Mouse (Mus musculus) ES-E14 (cell line): ENCODE measurements at regions not wholly inside any gene's neighbourhood (a gene's known extent, or its start where the extent isn't known, plus 50 kb on each side); places are given as distances from the start of the nearest gene placed in this dataset.
A peak's percentile ranks its signal among the peaks of the same experiment; 100 is the strongest.

Experiments used
- DNase-seq: peaks from one replicate; pipeline ENCODE4 v3.0.0-alpha.2; 2013; ENCODE audit warnings: low read depth, low spot score
- H3K27ac ChIP-seq: 2 replicates; pipeline ENCODE4 v1.5.1; 2012; ENCODE audit warnings: low read depth, mild to moderate bottlenecking, low read length, moderate library complexity, mixed read lengths; ENCODE audit not compliant: poor library complexity, insufficient read depth, severe bottlenecking
- H3K36me3 ChIP-seq: 2 replicates; pipeline ENCODE4 v1.6.1; 2012; ENCODE audit warnings: mild to moderate bottlenecking, low read length, moderate library complexity, mixed read lengths; ENCODE audit not compliant: control insufficient read depth, poor library complexity, insufficient read depth, severe bottlenecking
- H3K4me1 ChIP-seq, 2 experiments: fragments of 150-350 bp in 1 of 2; sonication (generic) in 1 of 2; 2 replicates each; pipeline ENCODE4 v1.6.1; 2012; ENCODE audit warnings: low read length in 2 of 2, mild to moderate bottlenecking in 1 of 2, mixed read lengths in 1 of 2; ENCODE audit not compliant: control insufficient read depth in 2 of 2, insufficient read depth in 2 of 2, poor library complexity in 1 of 2
- H3K4me3 ChIP-seq, 2 experiments: fragments of 150-350 bp in 1 of 2; sonication (generic) in 1 of 2; 2 replicates each; pipeline ENCODE4 v1.5.1; 2012; ENCODE audit warnings: low read length in 2 of 2, low read depth in 1 of 2, mild to moderate bottlenecking in 1 of 2, mixed read lengths in 1 of 2; ENCODE audit not compliant: insufficient read depth in 1 of 2, poor library complexity in 1 of 2, severe bottlenecking in 1 of 2
- H3K9ac ChIP-seq: 2 replicates; pipeline ENCODE4 v1.6.1; 2012; ENCODE audit warnings: low read depth, mild to moderate bottlenecking, low read length, mixed read lengths; ENCODE audit not compliant: poor library complexity, insufficient read depth, severe bottlenecking
- H3K9me3 ChIP-seq: fragments of 150-350 bp; sonication (generic); 2 replicates; pipeline ENCODE4 v1.6.1; 2012; ENCODE audit warnings: low read depth, mild to moderate bottlenecking, low read length; ENCODE audit not compliant: control insufficient read depth, insufficient read depth
- CHD2 ChIP-seq: IDR thresholded peaks from 2 replicates; pipeline ENCODE4 v1.6.1; 2014; ENCODE audit warnings: mild to moderate bottlenecking, low read depth, low read length, inconsistent platforms
- HCFC1 ChIP-seq: IDR thresholded peaks from 2 replicates; pipeline ENCODE4 v1.6.1; 2012; ENCODE audit warnings: low read length, inconsistent platforms, borderline replicate concordance; ENCODE audit not compliant: insufficient read depth
- MAFK ChIP-seq: IDR thresholded peaks from 2 replicates; pipeline ENCODE4 v1.6.1; 2014; ENCODE audit warnings: mild to moderate bottlenecking, low read depth, low read length, inconsistent platforms; ENCODE audit not compliant: insufficient read depth
- ZC3H11A ChIP-seq: IDR thresholded peaks from 2 replicates; pipeline ENCODE4 v1.6.1; 2012; ENCODE audit warnings: low read depth, mild to moderate bottlenecking, inconsistent platforms, low read length, borderline replicate concordance
- ZNF384 ChIP-seq: IDR thresholded peaks from 2 replicates; pipeline ENCODE4 v1.6.1; 2012; ENCODE audit warnings: low read depth, low read length, inconsistent platforms
- in situ Hi-C, 2 experiments: fragments of 600-800 bp; cut with MboI; formaldehyde crosslinking; loops; one replicate each; pipeline ENCODE4 v1.15.1; 2025; ENCODE audit warnings: low sequenced_read_pairs in 2 of 2, inconsistent platforms in 1 of 2; ENCODE audit not compliant: unreplicated experiment in 2 of 2

DNA sequence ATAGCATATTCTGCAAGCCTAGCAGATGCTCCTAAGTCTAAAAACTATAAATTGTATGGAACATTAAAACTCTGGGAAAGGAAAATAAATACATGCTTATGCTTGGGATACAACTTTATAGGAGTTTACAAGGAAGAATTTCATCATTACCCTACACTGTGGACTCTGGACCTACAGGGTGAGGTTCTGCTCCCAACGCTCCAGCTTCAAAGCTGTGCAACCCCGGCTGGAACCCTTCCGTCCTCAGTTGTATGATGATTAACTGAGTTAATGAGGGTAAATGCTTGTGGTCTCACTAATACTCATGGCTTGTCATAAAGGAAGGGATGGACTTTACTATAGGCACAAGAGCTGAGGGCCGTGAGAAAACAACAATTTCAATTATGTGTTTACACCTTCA, 76.6 kb upstream of the Cited2 start:
- no peaks in the 10 kb centered on the region for H3K9me3 ChIP-seq
- H3K27ac ChIP-seq: no peak overlapping the region
- DNase-seq: no peak
- no peak overlapping the region for H3K9ac ChIP-seq
- H3K4me1 ChIP-seq: peaks cover 0 to 5% of the 10 kb centered on the region in 2 experiments; a peak in 1 of 4 replicates
- H3K4me3 ChIP-seq: no peak overlapping the region
- in situ Hi-C loops: no loop called here
- H3K36me3 ChIP-seq: no peaks in the 10 kb centered on the region
- TF ChIP-seq MAFK: no peak
- no peak for TF ChIP-seq ZC3H11A
- no peak for TF ChIP-seq ZNF384
- TF ChIP-seq HCFC1: no peak
- TF ChIP-seq CHD2: no peak

DNA sequence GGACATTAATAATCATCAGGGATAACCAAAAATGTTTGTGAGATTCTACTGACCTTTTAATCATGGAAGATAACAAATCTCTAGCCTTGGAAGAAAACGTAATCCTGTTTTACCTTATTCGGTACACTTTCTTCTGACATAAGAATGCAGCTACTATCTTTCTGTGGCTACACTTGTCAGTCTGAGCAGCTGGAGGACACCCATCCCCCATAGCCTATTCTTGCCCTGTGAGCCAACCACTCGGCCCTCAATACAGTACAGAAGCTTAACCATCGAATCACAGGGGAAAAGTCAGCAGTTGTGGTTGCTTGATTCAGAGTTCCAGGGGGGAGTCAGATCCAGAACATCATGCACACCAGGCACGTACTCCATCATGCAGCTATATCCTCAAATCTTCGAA, 74.9 kb upstream of the Cited2 start:
- Histone ChIP-seq H3K9ac (no peak overlapping the region), H3K4me1 (peaks cover 0 to 5% of the 10 kb centered on the region in 2 experiments; a peak in 1 of 4 replicates), H3K4me3 (no peak overlapping the region), H3K27ac (no peak overlapping the region), H3K9me3 (no peaks in the 10 kb centered on the region), H3K36me3 (no peaks in the 10 kb centered on the region)
- no peak for TF ChIP-seq ZC3H11A
- no peak for TF ChIP-seq HCFC1
- TF ChIP-seq ZNF384: no peak
- no peak for TF ChIP-seq CHD2
- TF ChIP-seq MAFK: no peak
- in situ Hi-C loops: no loop called here
- DNase-seq: no peak

DNA sequence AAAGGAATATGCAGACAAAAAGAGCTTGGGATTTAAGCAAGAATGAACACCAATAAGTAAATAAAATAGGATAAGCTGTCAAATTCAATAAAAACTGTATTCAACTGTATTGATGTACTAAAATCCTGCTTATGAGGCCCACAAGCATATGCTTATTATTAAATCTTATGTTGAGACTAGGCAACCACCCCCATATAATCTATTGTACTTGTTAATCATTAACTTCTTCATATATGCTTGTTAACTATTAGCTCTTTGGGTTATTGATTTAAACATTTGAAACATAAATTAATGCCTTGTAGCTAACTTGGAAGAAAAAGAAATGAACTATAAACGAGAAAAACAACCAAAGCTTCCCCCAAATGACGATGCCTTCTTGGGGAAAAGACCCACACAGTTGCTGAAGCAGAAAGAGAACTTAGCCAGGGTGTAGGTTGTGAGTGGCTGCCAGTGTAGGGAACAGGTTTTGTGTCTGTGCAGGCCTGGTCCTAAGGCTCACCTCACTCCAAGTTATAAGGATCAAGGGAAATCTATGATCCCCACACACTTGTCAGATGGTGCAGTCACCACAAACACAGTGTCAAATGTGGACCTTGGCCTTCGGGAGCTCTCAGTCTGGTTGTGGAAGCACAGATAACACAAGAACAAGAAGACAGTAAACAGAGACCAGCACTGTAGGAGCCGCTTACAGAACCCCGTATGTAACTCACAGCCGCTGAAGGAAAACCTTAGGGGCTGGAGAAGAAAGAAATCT, 71.8 kb upstream of the Cited2 start:
- in situ Hi-C loops: no loop called here

DNA sequence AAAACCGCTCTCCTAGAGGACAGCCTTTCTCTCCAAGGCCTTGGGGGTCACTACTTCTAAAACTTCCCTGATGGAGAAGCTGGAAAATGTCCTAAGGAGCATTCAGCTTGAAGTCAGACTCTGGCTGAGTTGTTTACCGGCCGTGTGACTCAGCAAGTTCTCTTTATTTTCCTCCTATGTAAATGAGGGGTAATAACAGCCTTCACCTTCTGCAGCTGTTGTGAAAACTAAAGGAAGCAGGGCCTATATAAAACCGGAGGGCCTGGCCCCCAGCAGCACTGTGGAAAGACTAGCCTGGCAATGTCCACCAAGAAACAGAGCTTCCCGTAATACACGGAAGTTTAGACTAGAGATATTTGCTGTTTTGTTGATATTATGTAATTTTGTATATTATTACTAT, 69.7 kb upstream of the Cited2 start:
- DNase-seq: no peak
- Histone ChIP-seq H3K4me3 (no peak overlapping the region), H3K36me3 (no peaks in the 10 kb centered on the region), H3K9ac (no peak overlapping the region), H3K4me1 (peaks cover 0 to 2% of the 10 kb centered on the region in 2 experiments; a peak in 1 of 4 replicates), H3K9me3 (no peaks in the 10 kb centered on the region), H3K27ac (no peak overlapping the region)
- 0 out of 2 replicates have a peak, but pooled peaks have one; percentile 52 for TF ChIP-seq MAFK
- no peak for TF ChIP-seq ZNF384
- in situ Hi-C loops: no loop called here

More for the DNA sequence above, 71.8 kb upstream of the Cited2 start:
- Histone ChIP-seq H3K4me3 (no peak overlapping the region), H3K27ac (no peak overlapping the region), H3K9me3 (no peaks in the 10 kb centered on the region), H3K9ac (no peak overlapping the region), H3K36me3 (no peaks in the 10 kb centered on the region), H3K4me1 (peaks cover 2% of the 10 kb centered on the region in 2 experiments; a peak in 2 of 4 replicates)
- no peak for DNase-seq
- TF ChIP-seq HCFC1 (no peak), CHD2 (no peak), ZNF384 (no peak), ZC3H11A (no peak)

DNA sequence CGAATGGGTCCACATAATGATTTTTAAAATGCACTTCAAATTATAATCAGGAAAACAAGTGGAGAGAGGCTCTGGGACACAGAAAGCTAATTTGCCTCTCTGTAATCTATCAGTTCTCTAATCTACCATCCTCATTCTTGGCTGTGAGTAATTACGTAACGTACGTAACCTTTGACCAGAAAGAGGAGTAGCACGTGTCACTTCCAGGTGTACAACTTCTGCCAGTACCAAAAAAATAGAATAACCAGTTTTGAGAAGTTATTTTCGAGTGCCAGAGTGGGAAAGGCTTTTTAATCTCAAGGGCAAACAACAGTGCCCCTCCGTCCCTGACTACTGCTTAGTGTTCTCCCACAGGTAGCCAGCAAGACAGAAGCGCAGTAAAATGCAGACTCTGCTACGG, 69.2 kb upstream of the Cited2 start:
- Histone ChIP-seq H3K27ac (no peak overlapping the region), H3K4me1 (peaks cover 0 to 2% of the 10 kb centered on the region in 2 experiments; a peak in 1 of 4 replicates), H3K9ac (no peak overlapping the region), H3K4me3 (no peak overlapping the region), H3K36me3 (no peaks in the 10 kb centered on the region), H3K9me3 (no peaks in the 10 kb centered on the region)
- no peak for TF ChIP-seq ZC3H11A
- no peak for TF ChIP-seq ZNF384
- TF ChIP-seq CHD2: no peak
- TF ChIP-seq HCFC1: no peak
- no peak for DNase-seq
- in situ Hi-C loops: no loop called here
